Mouse (Mus musculus) right cerebral cortex, adult 2 months (tissue): ENCODE results near the gene Asxl1.

ENCODE experiments used
- DNase-seq, 2 experiments: peaks; one replicate each; pipeline ENCODE4 v3.0.0; 2021 to 2022; ENCODE audit warnings: low spot score in 2 of 2

Asxl1 gene

DNA sequence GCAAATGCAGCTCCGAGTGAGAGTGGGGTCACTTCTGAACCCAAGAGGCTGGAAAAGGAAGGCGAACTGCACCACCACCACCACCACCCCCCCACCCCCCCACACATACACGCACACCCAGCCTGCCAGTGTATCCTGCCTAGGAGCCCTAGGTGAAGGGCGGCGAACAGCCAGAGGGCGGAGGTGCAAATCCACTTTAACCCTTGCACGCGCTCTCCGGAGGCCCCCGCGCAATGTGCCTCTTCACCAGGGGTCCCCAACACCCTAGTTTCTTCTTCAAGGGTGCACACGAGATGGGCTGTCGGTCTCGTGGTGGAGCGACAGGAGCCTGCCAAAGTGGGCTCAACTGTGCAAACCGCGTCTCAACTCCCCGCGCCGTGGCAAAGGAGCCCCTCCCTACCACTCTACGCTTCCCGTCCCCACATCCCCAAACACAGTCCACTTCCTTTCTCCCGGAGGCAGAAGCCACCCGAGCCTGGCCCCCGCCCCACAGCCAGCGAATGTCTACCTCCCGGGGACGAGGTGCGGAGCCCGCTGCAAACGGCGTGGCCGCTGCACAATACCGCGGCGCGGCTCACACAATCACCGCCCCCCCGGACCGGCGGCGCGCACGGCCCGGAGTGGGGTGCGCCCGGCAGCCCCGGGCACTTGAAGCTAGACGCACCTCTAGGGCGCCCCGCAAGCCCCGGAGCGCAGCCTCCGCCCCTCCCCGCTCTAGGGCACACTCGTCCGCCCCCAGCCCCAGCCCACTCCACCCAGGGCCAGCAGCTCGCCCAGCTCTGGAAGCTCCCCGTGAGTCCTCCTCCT, 98.0 kb downstream of the Asxl1 start:
- peak; percentile 34 to 40 for DNase-seq

DNA sequence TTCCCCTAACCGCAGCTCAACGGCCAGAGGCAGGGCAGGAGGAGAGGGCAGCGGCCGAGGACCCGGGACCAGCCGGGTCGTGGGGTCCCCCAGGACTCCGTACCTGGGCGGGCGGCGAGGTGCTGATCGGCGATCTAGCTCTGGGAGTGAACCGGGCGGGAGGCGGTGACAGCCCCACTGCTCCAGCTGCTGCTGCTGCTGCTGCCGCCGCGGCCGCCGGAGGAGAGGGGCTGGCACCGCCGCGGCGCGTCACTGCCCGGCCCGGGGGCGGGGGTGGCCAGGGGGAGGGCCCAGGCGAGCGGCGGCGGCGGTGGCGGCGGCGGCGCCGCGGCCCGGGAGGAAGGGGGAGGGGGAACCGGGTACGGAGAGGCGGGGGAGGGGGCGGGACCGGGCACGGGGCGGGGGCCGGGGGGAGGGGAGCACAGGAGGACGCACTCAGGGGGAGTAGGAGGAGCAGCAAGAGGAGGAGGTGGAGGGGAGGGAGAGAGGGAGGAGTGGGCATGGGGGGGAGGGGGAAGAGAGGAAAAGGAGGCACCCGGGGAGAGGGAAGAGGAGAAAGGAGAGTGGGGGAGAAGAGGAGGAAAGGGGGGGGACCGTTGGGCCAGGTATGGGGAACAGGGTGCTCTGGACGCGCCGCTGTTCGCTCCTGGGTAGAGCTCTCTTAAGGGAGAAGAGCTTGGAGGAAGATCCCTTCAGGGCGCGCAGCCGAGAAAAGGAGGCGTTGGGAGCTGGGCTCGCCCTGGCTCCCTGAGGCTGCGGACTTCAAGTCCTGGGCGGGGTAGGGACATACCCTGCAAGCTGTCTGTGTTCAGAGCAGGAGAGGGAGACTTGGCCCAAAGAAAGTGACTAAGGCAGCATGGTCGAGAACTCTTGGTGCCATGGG, 98.9 kb downstream of the Asxl1 start:
- DNase-seq, result peak; percentile 47 to 51

DNA sequence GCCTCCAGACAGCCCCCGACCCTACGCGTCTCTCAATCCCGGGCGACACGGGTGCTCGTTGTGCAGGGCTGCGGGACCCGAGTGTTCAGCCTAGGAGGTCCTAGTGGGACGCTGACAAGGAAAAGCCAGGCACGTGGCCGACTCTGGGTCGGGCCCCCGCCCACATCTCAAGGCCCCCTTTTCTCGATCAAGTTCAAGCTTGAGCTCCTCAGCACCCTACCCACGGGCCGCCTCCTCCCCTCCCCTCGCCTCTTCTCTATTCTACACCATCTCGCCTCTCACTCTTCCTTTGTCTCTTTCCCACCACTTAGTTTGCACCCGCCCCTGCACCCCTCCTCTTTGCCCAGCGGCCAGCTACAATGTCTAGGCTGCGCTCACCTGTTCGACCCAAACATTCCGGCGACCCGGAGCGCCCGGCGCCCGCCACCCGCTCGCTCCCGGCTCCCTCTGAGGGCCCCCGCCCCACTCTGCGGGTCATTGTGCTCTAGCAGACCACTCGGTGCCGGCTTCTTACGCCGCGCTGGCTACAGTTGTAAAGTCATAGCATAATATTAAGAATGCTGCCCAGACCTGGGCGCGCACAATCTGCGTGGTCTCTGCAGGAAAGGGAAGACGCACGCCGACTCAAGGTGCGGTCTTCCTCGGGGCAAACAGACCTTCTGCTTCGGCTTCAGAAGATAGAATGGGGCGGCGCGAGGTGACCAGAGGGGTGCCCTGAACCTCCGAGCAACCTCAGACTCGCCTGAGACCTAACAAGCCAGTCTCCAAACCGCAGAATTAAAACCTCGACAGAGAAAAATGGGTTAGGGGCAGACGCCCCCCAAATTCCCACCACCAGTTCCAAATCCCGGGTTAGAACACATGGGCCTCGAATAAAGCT, 99.7 kb downstream of the Asxl1 start:
- peak; percentile 27 to 31 for DNase-seq

DNA sequence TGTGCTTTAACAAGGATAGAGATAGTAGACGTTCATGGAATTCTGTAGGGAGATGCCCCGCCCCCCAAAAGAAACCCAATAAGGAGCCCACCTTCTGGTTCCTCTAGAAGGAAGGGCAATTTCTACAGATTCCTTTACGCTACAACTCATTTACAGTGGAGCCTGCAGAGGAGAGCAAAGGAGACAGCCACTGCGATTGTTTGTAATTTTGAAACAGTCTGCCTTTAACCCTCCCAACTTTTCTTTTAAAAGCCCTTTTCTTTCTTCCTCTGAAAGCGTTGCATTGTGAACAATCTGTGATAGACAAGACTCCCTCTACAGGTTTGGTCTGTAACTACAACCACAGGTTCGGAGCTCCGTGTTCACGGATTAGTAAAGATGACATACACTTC, 100.4 kb downstream of the Asxl1 start:
- DNase-seq, result peak; percentile 67 to 80

DNA sequence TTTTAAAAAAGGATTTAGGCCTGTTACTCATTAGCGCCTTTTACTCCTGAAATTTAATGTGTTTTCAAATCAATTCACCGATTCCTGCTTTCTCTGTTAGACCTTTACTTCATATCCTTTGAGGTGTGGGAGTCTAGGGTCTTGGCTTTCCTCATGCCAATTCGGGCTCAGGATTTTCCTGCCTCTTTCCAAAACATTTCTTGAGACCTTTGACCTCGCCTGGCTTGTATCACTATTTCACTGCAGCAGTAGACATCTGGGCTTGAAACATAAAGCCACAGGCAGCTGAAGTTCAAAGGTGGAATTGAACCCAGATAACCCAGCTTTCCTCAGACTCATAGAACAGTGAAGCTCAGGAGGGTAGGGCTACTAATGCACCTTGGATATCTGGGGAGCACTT, 100.8 kb downstream of the Asxl1 start:
- no peak for DNase-seq

DNA sequence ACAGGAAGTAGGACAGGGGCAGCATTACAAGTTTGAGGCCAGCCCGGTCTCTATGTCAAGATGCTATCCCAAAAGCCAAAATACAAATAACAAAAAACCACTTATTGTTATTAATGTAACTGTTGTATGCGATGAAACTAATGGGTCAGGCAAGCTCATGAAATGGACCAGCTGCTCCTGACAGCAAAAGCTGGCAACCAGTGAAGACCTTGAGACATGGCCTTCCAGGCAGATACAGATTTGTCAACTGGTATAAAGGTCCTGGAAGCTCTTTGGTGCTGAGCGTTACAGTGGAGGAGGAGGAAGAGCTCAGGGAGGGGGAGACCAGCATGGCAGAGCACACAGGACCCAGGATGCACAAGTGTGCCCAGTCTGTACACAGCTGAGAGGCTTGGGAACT, 102.1 kb downstream of the Asxl1 start:
- DNase-seq, result no peak

DNA sequence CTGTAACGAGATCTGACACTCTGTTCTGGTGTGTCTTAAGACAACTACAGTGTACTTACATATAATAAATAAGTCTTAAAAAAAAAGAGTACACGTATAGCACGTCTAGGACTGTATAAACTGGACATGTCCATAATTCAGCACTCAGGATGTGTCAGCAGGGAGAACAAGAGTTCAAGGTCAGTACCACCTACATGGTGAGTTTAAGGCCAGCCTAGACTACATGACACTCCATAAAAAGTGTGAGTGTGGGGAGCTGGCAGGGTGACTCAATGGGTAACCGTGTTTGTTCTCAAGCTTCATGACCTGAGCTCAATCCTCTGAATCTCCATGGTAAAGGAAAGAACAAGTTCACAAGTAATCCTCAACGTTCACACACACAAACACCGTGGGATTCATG, 102.9 kb downstream of the Asxl1 start:
- DNase-seq, result no peak
